Mouse (Mus musculus) bone marrow macrophage, adult 2 months (primary cell): ENCODE measurements around the gene Iqch.

Experiments
- CTCF ChIP-seq: IDR thresholded peaks from 2 replicates; pipeline ENCODE4 v1.5.1; 2012; ENCODE audit warnings: low read depth, mild to moderate bottlenecking, low read length, moderate library complexity
- POLR2A ChIP-seq: IDR thresholded peaks from 2 replicates; pipeline ENCODE4 v1.6.1; 2012; ENCODE audit warnings: mild to moderate bottlenecking, low read depth, low read length, borderline replicate concordance

DNA sequence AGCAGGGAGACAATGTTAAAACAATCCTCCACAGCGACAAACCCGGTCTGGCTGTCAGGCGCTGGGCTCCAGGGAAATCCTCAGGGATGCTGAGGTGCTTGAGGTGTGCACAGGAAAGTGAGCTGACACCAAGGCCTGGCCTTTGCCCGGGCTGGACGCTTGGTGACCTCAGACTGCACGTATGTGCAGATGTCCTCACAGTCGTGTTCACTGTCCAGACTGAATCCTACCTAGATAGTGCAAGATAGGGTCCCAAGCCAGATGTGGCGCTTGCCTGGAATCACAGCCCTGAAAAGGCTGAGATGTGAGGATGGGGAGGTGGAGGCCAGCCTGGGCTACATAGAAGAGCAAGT, 202.9 kb downstream of the Iqch start:
- TF ChIP-seq CTCF, result no peak
- TF ChIP-seq POLR2A, result no peak
